Mouse (Mus musculus) spleen, postnatal 10 days (tissue): ENCODE measurements around the gene Gm9922.
A peak's percentile ranks its signal among the peaks of the same experiment; 100 is the strongest.

ENCODE experiments used
- DNase-seq, 2 experiments: peaks; one replicate each; pipeline ENCODE4 v3.0.0; 2021 to 2022; ENCODE audit warnings: low spot score in 2 of 2

The Gm9922 gene

GRCm38 (mm10) chr14:101729237-101729971 is at the start of gene Gm9922, which contains the start of gene Lmo7:
Gm9922 (minus strand) TSS chr14:101729814.
Lmo7 (plus strand) TSS chr14:101729957.
- peak; percentile 7 to 16 for DNase-seq

- no peak for DNase-seq
Measured at GRCm38 (mm10) chr14:101778426-101778825, 48.8 kb upstream of the Gm9922 start.

- no peak for DNase-seq
Measured at GRCm38 (mm10) chr14:101777129-101777493, 47.5 kb upstream of the Gm9922 start.

DNA sequence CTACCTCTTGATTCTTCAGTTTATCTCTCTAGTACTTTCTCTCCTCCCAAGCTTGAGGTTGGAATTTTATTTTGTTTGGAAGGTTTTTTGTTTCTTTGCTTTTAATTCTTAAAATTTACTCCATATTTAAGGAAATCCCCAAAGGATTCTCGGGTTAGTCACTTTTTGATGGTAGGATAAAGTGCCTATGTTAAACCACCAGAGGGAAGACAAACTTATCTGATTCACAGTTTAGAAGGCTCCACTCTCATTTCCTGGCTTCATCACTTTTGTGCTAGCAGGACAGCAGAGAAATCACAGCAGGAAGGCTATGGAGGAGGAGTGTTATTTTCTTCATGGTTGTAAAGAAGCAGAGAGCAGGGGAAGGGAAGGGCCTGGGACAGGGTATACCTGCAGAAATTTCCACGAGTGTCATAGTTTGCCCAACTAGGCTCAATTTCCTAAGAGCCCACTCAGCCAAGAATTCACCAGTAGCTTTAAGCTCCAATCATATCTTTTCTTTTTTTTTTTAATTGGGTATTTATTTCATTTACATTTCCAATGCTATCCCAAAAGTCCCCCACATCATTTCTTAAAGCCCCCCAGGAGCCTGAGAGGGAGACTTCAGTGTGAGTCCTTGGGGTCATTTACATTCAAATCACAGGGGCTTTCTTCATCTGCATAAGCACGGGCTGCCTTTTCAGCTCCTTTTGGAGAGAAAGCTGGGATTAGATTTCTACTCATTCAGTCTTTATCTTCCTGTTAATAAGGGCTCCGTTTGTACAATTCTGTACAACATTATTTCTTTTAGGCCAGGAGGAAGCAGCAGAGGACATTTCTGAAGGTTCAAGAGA is 46.9 kb upstream of the Gm9922 start:
- DNase-seq = no peak

- no peak for DNase-seq
Measured at GRCm38 (mm10) chr14:101774631-101775030, 45.0 kb upstream of the Gm9922 start.

DNA sequence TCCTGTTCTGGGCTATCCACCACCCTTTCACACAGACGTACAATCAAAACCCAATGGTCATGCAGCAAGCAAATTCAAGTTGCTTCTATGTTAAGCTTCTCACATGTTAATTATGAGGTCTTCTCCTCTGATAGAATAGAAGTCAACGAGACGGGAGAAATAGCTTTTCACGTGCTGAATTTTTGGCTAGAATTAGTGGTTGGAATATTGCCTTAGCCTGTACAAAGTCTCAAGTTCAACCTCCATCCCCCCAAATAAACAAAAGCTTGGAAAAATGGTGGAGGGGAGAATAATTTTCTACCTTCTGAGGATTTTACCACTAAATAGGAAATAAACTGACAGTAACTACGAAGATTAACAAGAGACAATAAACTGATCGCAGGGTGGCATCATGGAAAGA is 42.1 kb upstream of the Gm9922 start:
- no peak for DNase-seq

- no peak for DNase-seq
Measured at GRCm38 (mm10) chr14:101771336-101771735, 41.7 kb upstream of the Gm9922 start.

GRCm38 (mm10) chr14:101763762-101764295 is 34.2 kb upstream of the Gm9922 start:
- no peak for DNase-seq

DNA sequence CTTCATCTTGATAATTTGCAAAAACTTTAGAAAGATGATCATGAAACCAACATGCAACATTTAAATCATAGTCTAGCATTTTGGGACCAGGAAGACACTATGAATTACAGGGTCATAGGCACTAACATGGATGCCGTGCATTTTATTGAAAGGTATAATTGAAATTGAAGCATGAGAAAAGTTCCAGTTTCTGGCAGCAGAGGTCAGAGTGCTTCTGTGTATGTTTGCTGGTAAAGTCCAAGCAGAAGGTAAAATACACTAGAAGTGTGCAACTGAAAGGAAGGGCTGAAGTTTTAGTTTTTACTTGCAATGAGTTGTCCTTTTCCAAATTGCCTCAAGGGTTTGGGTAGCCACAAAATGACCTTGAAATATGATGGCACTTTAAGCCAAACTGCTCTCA is 32.7 kb upstream of the Gm9922 start:
- DNase-seq = no peak

GRCm38 (mm10) chr14:101755425-101755824 is 25.8 kb upstream of the Gm9922 start:
- no peak for DNase-seq

GRCm38 (mm10) chr14:101750910-101751309 is 21.3 kb upstream of the Gm9922 start:
- no peak for DNase-seq

DNA sequence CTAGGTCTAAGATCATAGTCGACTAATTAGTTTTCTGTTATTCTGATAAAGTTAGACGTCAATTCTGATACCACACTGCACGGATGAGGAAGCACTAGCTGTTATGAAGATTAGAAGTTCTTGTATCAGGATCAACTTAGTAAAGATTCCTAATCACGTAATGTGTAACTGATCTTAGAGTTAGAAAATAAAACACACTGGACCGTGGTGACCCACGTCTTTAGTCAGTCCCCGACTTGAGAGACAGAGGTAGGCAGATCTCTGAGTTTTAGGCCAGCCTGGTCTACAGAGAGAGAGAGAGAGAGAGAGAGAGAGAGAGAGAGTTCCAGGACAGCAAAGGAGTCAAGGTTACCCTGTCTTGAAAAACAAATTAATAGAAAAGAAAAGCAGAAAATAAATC is 18.8 kb upstream of the Gm9922 start:
- no peak for DNase-seq

GRCm38 (mm10) chr14:101747811-101748210 is 18.2 kb upstream of the Gm9922 start:
- DNase-seq = no peak

DNA sequence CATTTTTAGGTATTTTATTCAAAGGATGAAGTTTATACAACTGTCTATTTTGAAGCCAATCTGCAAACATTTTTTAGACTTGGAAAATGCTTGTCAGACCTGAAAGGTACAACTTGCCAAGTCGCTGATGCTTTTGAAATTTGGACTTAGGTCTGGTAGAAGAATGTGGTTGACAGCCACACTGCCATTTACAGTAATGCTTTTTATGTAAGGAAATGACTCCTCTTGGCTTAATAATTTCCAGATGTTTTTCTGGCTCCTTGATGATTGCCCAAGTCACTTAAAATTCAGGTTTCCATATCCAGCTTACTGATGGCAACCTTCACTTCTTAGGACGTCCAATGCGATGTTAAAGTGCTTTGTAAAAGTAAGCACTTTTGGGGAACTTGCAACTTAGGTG is 17.0 kb upstream of the Gm9922 start:
- DNase-seq = no peak

DNA sequence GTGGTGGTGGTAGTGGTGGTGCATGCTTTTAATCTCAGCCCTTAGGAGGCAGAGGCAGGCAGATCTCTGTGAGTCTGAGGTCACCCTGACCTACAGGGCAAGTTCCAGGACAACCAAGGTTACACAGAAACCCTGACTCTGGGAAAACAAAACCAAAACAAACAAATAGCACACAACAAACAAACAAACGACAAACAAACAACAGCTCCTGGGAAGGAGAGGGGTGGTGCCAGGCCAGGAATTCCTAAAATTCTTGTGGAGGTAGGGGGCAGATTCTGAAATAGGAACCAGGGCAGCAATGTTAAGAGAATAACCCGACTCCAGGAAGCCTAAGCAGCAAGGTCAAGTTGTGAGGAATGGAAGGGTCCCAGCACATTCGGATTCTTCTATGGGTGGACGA is 7.9 kb upstream of the Gm9922 start:
- DNase-seq = no peak

GRCm38 (mm10) chr14:101733542-101734303 is 4.1 kb upstream of the Gm9922 start:
- DNase-seq = no peak

- DNase-seq = no peak
Measured at GRCm38 (mm10) chr14:101729972-101730692, 518 bp upstream of the Gm9922 start.

DNA sequence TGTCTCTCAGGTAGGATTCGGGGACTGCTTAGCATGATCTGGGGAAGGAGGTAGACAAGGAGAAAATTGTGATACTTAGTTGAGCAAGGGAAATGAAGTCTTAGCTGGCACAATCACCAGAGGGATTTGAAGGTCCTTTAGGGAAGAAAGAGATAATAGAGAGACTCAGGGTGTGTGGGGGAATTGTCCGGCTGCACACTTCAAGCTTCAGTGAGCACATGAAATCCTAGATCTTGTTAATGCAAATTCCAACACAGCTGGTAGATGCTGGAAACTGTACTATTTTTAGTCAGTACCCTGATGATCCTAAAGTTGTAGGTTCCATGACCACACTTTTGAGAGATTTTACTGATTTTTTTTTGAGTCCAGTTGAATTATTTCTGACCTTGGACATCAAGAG is 15.2 kb downstream of the Gm9922 start:
- no peak for DNase-seq

DNA sequence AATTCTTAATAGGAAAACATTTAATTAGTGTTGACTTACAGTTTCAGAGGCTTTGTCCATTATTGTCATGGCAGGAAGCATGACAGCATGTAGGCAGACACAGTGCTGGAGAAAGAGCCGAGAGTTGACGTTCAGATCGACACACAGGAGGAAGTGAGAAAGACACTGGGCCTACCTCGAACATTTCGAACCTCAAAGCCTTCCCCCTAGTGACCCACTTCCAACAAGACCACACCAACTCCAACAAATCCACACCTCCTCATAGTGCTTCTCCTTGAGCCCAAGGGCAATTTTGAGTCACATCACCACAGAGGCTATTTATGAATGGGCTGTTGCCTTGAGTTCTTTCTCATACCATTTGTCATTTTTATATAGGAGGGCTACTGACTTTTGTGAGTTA is 22.5 kb downstream of the Gm9922 start:
- DNase-seq = no peak

- no peak for DNase-seq
Measured at GRCm38 (mm10) chr14:101704479-101704878, 25.1 kb downstream of the Gm9922 start.

DNA sequence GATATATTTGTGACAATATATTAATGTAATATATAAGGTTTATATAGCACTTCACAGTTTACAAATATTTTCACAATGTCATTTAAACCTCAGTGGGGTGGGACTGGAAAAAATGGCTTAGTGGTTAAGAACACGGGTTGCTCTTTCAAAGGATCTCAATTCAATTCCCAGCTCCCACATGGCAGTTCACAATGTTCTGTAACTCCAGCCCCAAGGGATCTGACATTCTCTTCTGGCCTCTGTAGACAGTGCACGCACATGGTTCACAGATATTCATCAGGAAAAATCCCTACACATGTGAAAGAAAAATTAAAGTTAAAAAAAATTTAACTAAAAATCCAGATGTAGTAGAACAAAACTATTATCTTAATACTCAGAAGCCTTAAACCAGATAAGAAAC is 41.2 kb downstream of the Gm9922 start:
- no peak for DNase-seq
